Mouse (Mus musculus): ENCODE data around the gene Nmral1. TPM values are rescaled to one million over a fixed set of nuclear protein-coding genes. Genes with fewer than 3 reads are reported as not detected.

Nmral1 gene
- polyA plus RNA-seq, 1 experiment from 2014 or later, result 192 TPM

DNA sequence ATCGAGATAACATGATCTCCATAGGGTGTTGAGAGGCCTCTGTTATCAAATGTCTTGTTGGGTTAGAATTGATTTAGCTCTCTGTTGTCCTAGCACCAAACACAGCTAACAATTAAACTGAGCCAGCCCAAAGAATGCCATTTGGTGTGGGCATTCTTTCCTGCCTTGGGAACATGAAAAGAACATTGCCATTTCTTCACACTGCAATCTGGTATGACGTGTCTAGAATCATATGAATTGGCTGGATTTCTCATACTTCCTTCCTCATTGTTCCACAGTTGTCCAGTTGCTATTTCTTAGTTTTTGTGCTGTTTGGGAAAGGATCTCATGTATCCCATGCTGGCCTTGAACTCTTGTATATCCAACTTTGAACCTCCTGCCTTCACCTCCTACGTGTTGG lies 34.9 kb upstream of the Nmral1 start:
- H3K36me3 ChIP-seq (replicated peaks; ENCODE audit: control insufficient read depth, insufficient read depth, low read depth, low read length), result no peaks in the 10 kb centered on the region
- no peaks in the 10 kb centered on the region for H3K9me3 ChIP-seq (replicated peaks; ENCODE audit: control insufficient read depth, low read length)
- no peak overlapping the region for H3K27ac ChIP-seq (replicated peaks; ENCODE audit: low read depth, low read length)
- no peak for DNase-seq (ENCODE audit: low spot score)
- H3K4me2 ChIP-seq (ENCODE audit: low read depth, low read length), result no peak overlapping the region
- no peaks in the 10 kb centered on the region for H3K4me1 ChIP-seq (ENCODE audit: control insufficient read depth, insufficient read depth, low read length)
- no peak for ATAC-seq (replicated peaks; ENCODE audit: insufficient number of reproducible peaks, low FRiP score, low TSS enrichment, low read depth)
- no peak overlapping the region for H3K9ac ChIP-seq (replicated peaks; ENCODE audit: low read length)
- no peaks in the 10 kb centered on the region for H3K27me3 ChIP-seq (ENCODE audit: control insufficient read depth, insufficient read depth, low read length)
- no peak overlapping the region for H3K4me3 ChIP-seq (ENCODE audit: low read depth, low read length)
- 90% methylated on average over 3 of the region's 3 CpGs for WGBS

DNA sequence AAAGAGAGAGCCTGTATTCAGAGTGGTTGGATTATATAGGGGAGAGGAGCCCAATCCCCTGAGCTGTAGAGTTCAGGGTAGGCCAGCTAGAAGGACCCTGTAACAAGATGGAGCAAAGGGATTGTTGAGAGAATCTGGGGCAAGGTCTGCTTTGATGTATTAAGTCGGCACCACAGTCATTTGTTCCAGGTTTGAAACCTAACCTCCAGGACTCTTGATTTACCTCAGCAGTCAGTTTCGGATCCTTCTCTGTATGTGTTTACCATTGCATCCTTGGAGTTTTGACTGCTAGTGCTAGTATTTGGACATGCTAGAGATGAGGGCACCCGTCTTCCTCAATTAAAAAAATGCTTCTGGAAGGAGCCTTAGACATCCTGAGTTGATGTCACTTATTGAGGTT lies 33.0 kb upstream of the Nmral1 start:
- H3K27me3 ChIP-seq (ENCODE audit: control insufficient read depth, insufficient read depth, low read length), result no peaks in the 10 kb centered on the region
- H3K36me3 ChIP-seq (replicated peaks; ENCODE audit: control insufficient read depth, insufficient read depth, low read depth, low read length), result no peaks in the 10 kb centered on the region
- no peaks in the 10 kb centered on the region for H3K4me1 ChIP-seq (ENCODE audit: control insufficient read depth, insufficient read depth, low read length)
- ATAC-seq (replicated peaks; ENCODE audit: insufficient number of reproducible peaks, low FRiP score, low TSS enrichment, low read depth) (no peak), DNase-seq (ENCODE audit: low spot score) (no peak)
- H3K9me3 ChIP-seq (replicated peaks; ENCODE audit: control insufficient read depth, low read length), result no peaks in the 10 kb centered on the region
- WGBS, result 95% methylated on average over 3 of the region's 3 CpGs
- no peak overlapping the region for H3K4me3 ChIP-seq (ENCODE audit: low read depth, low read length)
- H3K4me2 ChIP-seq (ENCODE audit: low read depth, low read length), result no peak overlapping the region
- H3K27ac ChIP-seq (replicated peaks; ENCODE audit: low read depth, low read length), result no peak overlapping the region
- H3K9ac ChIP-seq (replicated peaks; ENCODE audit: low read length), result no peak overlapping the region

GRCm38 (mm10) chr16:4742186-4742585 lies 23.0 kb upstream of the Nmral1 start:
- ATAC-seq (replicated peaks; ENCODE audit: insufficient number of reproducible peaks, low FRiP score, low TSS enrichment, low read depth) (no peak), DNase-seq (ENCODE audit: low spot score) (no peak)
- no peak overlapping the region for H3K4me3 ChIP-seq (ENCODE audit: low read depth, low read length)
- no peak overlapping the region for H3K4me2 ChIP-seq (ENCODE audit: low read depth, low read length)
- no peak overlapping the region for H3K9ac ChIP-seq (replicated peaks; ENCODE audit: low read length)
- WGBS, result 100% methylated on average over 1 of the region's 1 CpGs
- H3K27me3 ChIP-seq (ENCODE audit: control insufficient read depth, insufficient read depth, low read length), result no peaks in the 10 kb centered on the region
- H3K36me3 ChIP-seq (replicated peaks; ENCODE audit: control insufficient read depth, insufficient read depth, low read depth, low read length), result no peaks in the 10 kb centered on the region
- H3K4me1 ChIP-seq (ENCODE audit: control insufficient read depth, insufficient read depth, low read length), result no peaks in the 10 kb centered on the region
- H3K9me3 ChIP-seq (replicated peaks; ENCODE audit: control insufficient read depth, low read length), result no peaks in the 10 kb centered on the region
- no peak overlapping the region for H3K27ac ChIP-seq (replicated peaks; ENCODE audit: low read depth, low read length)

DNA sequence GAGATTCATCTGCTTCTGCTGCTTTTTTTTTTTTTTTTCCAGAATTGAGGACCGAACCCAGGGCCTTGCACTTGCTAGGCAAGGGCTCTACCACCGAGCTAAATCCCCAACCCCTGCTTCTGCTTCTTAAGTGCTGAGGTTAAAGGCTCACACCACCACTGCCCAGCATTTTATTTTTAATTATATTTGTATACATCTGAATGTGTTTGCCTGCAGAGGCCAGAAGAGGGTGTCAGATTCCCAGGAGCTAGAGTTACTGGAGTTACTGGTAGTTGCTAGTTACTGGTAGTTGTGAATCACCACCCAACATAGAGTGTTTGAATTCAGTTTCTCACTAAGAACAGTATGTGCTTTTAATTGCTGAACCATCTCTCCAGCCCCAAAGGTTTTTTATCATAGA lies 20.8 kb upstream of the Nmral1 start:
- Histone ChIP-seq H3K9me3 (replicated peaks; ENCODE audit: control insufficient read depth, low read length) (no peaks in the 10 kb centered on the region), H3K27me3 (ENCODE audit: control insufficient read depth, insufficient read depth, low read length) (no peaks in the 10 kb centered on the region), H3K36me3 (replicated peaks; ENCODE audit: control insufficient read depth, insufficient read depth, low read depth, low read length) (no peaks in the 10 kb centered on the region), H3K9ac (replicated peaks; ENCODE audit: low read length) (no peak overlapping the region), H3K4me3 (ENCODE audit: low read depth, low read length) (no peak overlapping the region), H3K4me1 (ENCODE audit: control insufficient read depth, insufficient read depth, low read length) (no peaks in the 10 kb centered on the region), H3K4me2 (ENCODE audit: low read depth, low read length) (no peak overlapping the region), H3K27ac (replicated peaks; ENCODE audit: low read depth, low read length) (no peak overlapping the region)
- DNase-seq (ENCODE audit: low spot score) (no peak), ATAC-seq (replicated peaks; ENCODE audit: insufficient number of reproducible peaks, low FRiP score, low TSS enrichment, low read depth) (no peak)
- 98% methylated on average over 2 of the region's 2 CpGs for WGBS

GRCm38 (mm10) chr16:4736262-4736661 lies 17.1 kb upstream of the Nmral1 start:
- no peaks in the 10 kb centered on the region for H3K36me3 ChIP-seq (replicated peaks; ENCODE audit: control insufficient read depth, insufficient read depth, low read depth, low read length)
- no peak for ATAC-seq (replicated peaks; ENCODE audit: insufficient number of reproducible peaks, low FRiP score, low TSS enrichment, low read depth)
- DNase-seq (ENCODE audit: low spot score), result no peak
- no peak overlapping the region for H3K9ac ChIP-seq (replicated peaks; ENCODE audit: low read length)
- no peaks in the 10 kb centered on the region for H3K9me3 ChIP-seq (replicated peaks; ENCODE audit: control insufficient read depth, low read length)
- no peak overlapping the region for H3K4me2 ChIP-seq (ENCODE audit: low read depth, low read length)
- no peaks in the 10 kb centered on the region for H3K27me3 ChIP-seq (ENCODE audit: control insufficient read depth, insufficient read depth, low read length)
- no peak overlapping the region for H3K27ac ChIP-seq (replicated peaks; ENCODE audit: low read depth, low read length)
- 83% methylated on average over 2 of the region's 2 CpGs for WGBS
- H3K4me1 ChIP-seq (ENCODE audit: control insufficient read depth, insufficient read depth, low read length), result no peaks in the 10 kb centered on the region
- no peak overlapping the region for H3K4me3 ChIP-seq (ENCODE audit: low read depth, low read length)

GRCm38 (mm10) chr16:4730776-4731358 lies 11.7 kb upstream of the Nmral1 start:
- H3K27me3 ChIP-seq (ENCODE audit: control insufficient read depth, insufficient read depth, low read length), result no peaks in the 10 kb centered on the region
- no peaks in the 10 kb centered on the region for H3K36me3 ChIP-seq (replicated peaks; ENCODE audit: control insufficient read depth, insufficient read depth, low read depth, low read length)
- H3K27ac ChIP-seq (replicated peaks; ENCODE audit: low read depth, low read length), result no peak overlapping the region
- ATAC-seq (replicated peaks; ENCODE audit: insufficient number of reproducible peaks, low FRiP score, low TSS enrichment, low read depth) (no peak), DNase-seq (ENCODE audit: low spot score) (no peak)
- H3K9me3 ChIP-seq (replicated peaks; ENCODE audit: control insufficient read depth, low read length), result no peaks in the 10 kb centered on the region
- H3K4me1 ChIP-seq (ENCODE audit: control insufficient read depth, insufficient read depth, low read length), result no peaks in the 10 kb centered on the region
- WGBS, result 82% methylated on average over 3 of the region's 3 CpGs
- H3K4me3 ChIP-seq (ENCODE audit: low read depth, low read length), result no peak overlapping the region
- no peak overlapping the region for H3K4me2 ChIP-seq (ENCODE audit: low read depth, low read length)
- H3K9ac ChIP-seq (replicated peaks; ENCODE audit: low read length), result no peak overlapping the region

DNA sequence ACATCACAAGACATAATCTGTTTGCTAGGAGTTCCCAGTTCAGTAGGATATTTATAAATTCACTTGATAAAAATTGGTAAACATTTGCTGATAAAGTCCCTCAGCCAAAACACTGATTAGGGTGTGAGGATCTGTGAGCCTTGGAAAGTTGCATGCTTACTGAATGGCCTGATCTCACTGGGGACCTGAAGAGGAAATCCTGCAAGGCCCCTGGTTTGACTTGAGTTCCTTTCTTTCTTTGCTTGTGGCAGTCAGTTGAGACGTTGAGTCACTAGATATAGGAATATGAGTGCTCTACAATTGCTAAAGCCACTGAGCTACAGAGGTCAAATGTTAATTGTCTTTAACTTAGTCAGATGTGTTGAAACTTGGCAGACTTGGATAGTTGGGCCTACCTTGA lies 8.8 kb upstream of the Nmral1 start:
- Histone ChIP-seq H3K27ac (replicated peaks; ENCODE audit: low read depth, low read length) (no peak overlapping the region), H3K4me1 (ENCODE audit: control insufficient read depth, insufficient read depth, low read length) (no peaks in the 10 kb centered on the region), H3K9ac (replicated peaks; ENCODE audit: low read length) (no peak overlapping the region), H3K9me3 (replicated peaks; ENCODE audit: control insufficient read depth, low read length) (no peaks in the 10 kb centered on the region), H3K4me3 (ENCODE audit: low read depth, low read length) (no peak overlapping the region), H3K27me3 (ENCODE audit: control insufficient read depth, insufficient read depth, low read length) (no peaks in the 10 kb centered on the region), H3K36me3 (replicated peaks; ENCODE audit: control insufficient read depth, insufficient read depth, low read depth, low read length) (no peaks in the 10 kb centered on the region), H3K4me2 (ENCODE audit: low read depth, low read length) (peak overlapping the region; percentile 4; the same call in 1 of the 2 replicates)
- no peak for ATAC-seq (replicated peaks; ENCODE audit: insufficient number of reproducible peaks, low FRiP score, low TSS enrichment, low read depth)
- no peak for DNase-seq (ENCODE audit: low spot score)
- whole genome bisulfite sequencing, result 33% methylated on average over 1 of the region's 1 CpGs

- 91% methylated on average over 1 of the region's 1 CpGs for WGBS
- H3K4me2 ChIP-seq (ENCODE audit: low read depth, low read length), result 0 out of 2 replicates have a peak overlapping the region, but pooled peaks have one; percentile 4
- H3K27me3 ChIP-seq (ENCODE audit: control insufficient read depth, insufficient read depth, low read length), result no peaks in the 10 kb centered on the region
- H3K27ac ChIP-seq (replicated peaks; ENCODE audit: low read depth, low read length), result no peak overlapping the region
- no peak for DNase-seq (ENCODE audit: low spot score)
- ATAC-seq (replicated peaks; ENCODE audit: insufficient number of reproducible peaks, low FRiP score, low TSS enrichment, low read depth), result no peak
- H3K9me3 ChIP-seq (replicated peaks; ENCODE audit: control insufficient read depth, low read length), result no peaks in the 10 kb centered on the region
- no peaks in the 10 kb centered on the region for H3K4me1 ChIP-seq (ENCODE audit: control insufficient read depth, insufficient read depth, low read length)
- no peaks in the 10 kb centered on the region for H3K36me3 ChIP-seq (replicated peaks; ENCODE audit: control insufficient read depth, insufficient read depth, low read depth, low read length)
- no peak overlapping the region for H3K9ac ChIP-seq (replicated peaks; ENCODE audit: low read length)
- peak overlapping the region; percentile 57; the same call in 1 of the 2 replicates for H3K4me3 ChIP-seq (ENCODE audit: low read depth, low read length)
Observed at GRCm38 (mm10) chr16:4727526-4727925, 8.4 kb upstream of the Nmral1 start.
